Mouse (Mus musculus): ENCODE data around the gene Wdr6. TPM values are rescaled to one million over a fixed set of nuclear protein-coding genes. Genes with fewer than 3 reads are reported as not detected.

Wdr6 gene
- total and polyA plus RNA-seq, 2 experiments from 2014 or later: 283 to 511 TPM

GRCm38 (mm10) chr9:108567931-108568419 is 10.6 kb downstream of the Wdr6 start:
- Histone ChIP-seq H3K4me2 (ENCODE audit: low read depth) (peak overlapping the region; percentile 90), H3K4me3 (ENCODE audit: low read depth, low read length) (peak overlapping the region; percentile 77), H3K27me3 (ENCODE audit: insufficient read depth, low read length) (no peaks in the 10 kb centered on the region), H3K36me3 (ENCODE audit: insufficient read depth) (peaks cover 49% of the 10 kb centered on the region), H3K9me3 (ENCODE audit: low read length) (no peaks in the 10 kb centered on the region), H3K9ac (peak overlapping the region; percentile 83), H3K27ac (ENCODE audit: low read depth, low read length) (peak overlapping the region; percentile 98), H3K4me1 (ENCODE audit: insufficient read depth) (peaks cover 19% of the 10 kb centered on the region)
- 15% methylated on average over 18 of the region's 18 CpGs for WGBS
- DNase-seq: no peak
- ATAC-seq: no peak
- TF ChIP-seq CTCF (IDR thresholded peaks at IDR 0.05; ENCODE audit: low read depth): no peak

- Histone ChIP-seq H3K4me3 (ENCODE audit: low read depth, low read length) (peak within 1 kb of the TSS; percentile 77), H3K36me3 (ENCODE audit: insufficient read depth) (peaks cover 46% of the 10 kb centered on the region), H3K9me3 (ENCODE audit: low read length) (no peaks in the 10 kb centered on the region), H3K9ac (peak within 1 kb of the TSS; percentile 83), H3K27me3 (ENCODE audit: insufficient read depth, low read length) (no peaks in the 10 kb centered on the region), H3K27ac (ENCODE audit: low read depth, low read length) (peak within 1 kb of the TSS; percentile 98), H3K4me2 (ENCODE audit: low read depth) (peak within 1 kb of the TSS; percentile 90), H3K4me1 (ENCODE audit: insufficient read depth) (peaks cover 19% of the 10 kb centered on the region)
- DNase-seq (peak; percentile 98), ATAC-seq (peak; percentile 92)
- 2% methylated on average over 73 of the region's 73 CpGs for WGBS
- peak; percentile 95 for TF ChIP-seq CTCF (IDR thresholded peaks at IDR 0.05; ENCODE audit: low read depth)
Observed at GRCm38 (mm10) chr9:108566815-108567776, 11.4 kb downstream of the Wdr6 start, which contains the start of gene Ndufaf3. Ndufaf3 (minus strand) TSS chr9:108567434.

- no peak for ATAC-seq
- H3K9me3 ChIP-seq (ENCODE audit: low read length): no peaks in the 10 kb centered on the region
- H3K27ac ChIP-seq (ENCODE audit: low read depth, low read length): peak overlapping the region; percentile 98
- DNase-seq: peak; percentile 38
- H3K36me3 ChIP-seq (ENCODE audit: insufficient read depth): peaks cover 41% of the 10 kb centered on the region
- H3K4me1 ChIP-seq (ENCODE audit: insufficient read depth): peaks cover 23% of the 10 kb centered on the region
- H3K4me2 ChIP-seq (ENCODE audit: low read depth): peak overlapping the region; percentile 90
- WGBS: 10% methylated on average over 35 of the region's 35 CpGs
- H3K27me3 ChIP-seq (ENCODE audit: insufficient read depth, low read length): no peaks in the 10 kb centered on the region
- H3K4me3 ChIP-seq (ENCODE audit: low read depth, low read length): peak overlapping the region; percentile 77
- peak overlapping the region; percentile 83 for H3K9ac ChIP-seq
- no peak for TF ChIP-seq CTCF (IDR thresholded peaks at IDR 0.05; ENCODE audit: low read depth)
Observed at GRCm38 (mm10) chr9:108565881-108566814, 12.4 kb downstream of the Wdr6 start.

GRCm38 (mm10) chr9:108564131-108564530 is 14.4 kb downstream of the Wdr6 start:
- no peaks in the 10 kb centered on the region for H3K9me3 ChIP-seq (ENCODE audit: low read length)
- H3K9ac ChIP-seq: no peak overlapping the region
- no peak for DNase-seq
- no peak for ATAC-seq
- no peak for TF ChIP-seq CTCF (IDR thresholded peaks at IDR 0.05; ENCODE audit: low read depth)
- WGBS: 85% methylated on average over 7 of the region's 7 CpGs
- H3K27ac ChIP-seq (ENCODE audit: low read depth, low read length): no peak overlapping the region
- no peak overlapping the region for H3K4me2 ChIP-seq (ENCODE audit: low read depth)
- no peak overlapping the region for H3K4me3 ChIP-seq (ENCODE audit: low read depth, low read length)
- H3K4me1 ChIP-seq (ENCODE audit: insufficient read depth): peaks cover 18% of the 10 kb centered on the region
- H3K27me3 ChIP-seq (ENCODE audit: insufficient read depth, low read length): no peaks in the 10 kb centered on the region
- peaks cover 46% of the 10 kb centered on the region for H3K36me3 ChIP-seq (ENCODE audit: insufficient read depth)

GRCm38 (mm10) chr9:108563671-108564070 is 14.9 kb downstream of the Wdr6 start:
- H3K4me2 ChIP-seq (ENCODE audit: low read depth): no peak overlapping the region
- H3K4me1 ChIP-seq (ENCODE audit: insufficient read depth): peaks cover 18% of the 10 kb centered on the region
- no peak overlapping the region for H3K27ac ChIP-seq (ENCODE audit: low read depth, low read length)
- DNase-seq (no peak), ATAC-seq (no peak)
- 94% methylated on average over 8 of the region's 8 CpGs for WGBS
- no peak overlapping the region for H3K9ac ChIP-seq
- H3K27me3 ChIP-seq (ENCODE audit: insufficient read depth, low read length): no peaks in the 10 kb centered on the region
- H3K4me3 ChIP-seq (ENCODE audit: low read depth, low read length): no peak overlapping the region
- peaks cover 51% of the 10 kb centered on the region for H3K36me3 ChIP-seq (ENCODE audit: insufficient read depth)
- no peak for TF ChIP-seq CTCF (IDR thresholded peaks at IDR 0.05; ENCODE audit: low read depth)
- no peaks in the 10 kb centered on the region for H3K9me3 ChIP-seq (ENCODE audit: low read length)

- H3K9ac ChIP-seq: peak within 1 kb of the TSS; percentile 71
- ATAC-seq (peak; percentile 100), DNase-seq (peak; percentile 98)
- peak; percentile 32 for TF ChIP-seq CTCF (IDR thresholded peaks at IDR 0.05; ENCODE audit: low read depth)
- peak within 1 kb of the TSS; percentile 74 for H3K27ac ChIP-seq (ENCODE audit: low read depth, low read length)
- peak within 1 kb of the TSS; percentile 68 for H3K4me2 ChIP-seq (ENCODE audit: low read depth)
- peaks cover 6% of the 10 kb centered on the region for H3K4me1 ChIP-seq (ENCODE audit: insufficient read depth)
- peaks cover 71% of the 10 kb centered on the region for H3K36me3 ChIP-seq (ENCODE audit: insufficient read depth)
- peak within 1 kb of the TSS; percentile 56 for H3K4me3 ChIP-seq (ENCODE audit: low read depth, low read length)
- WGBS: 2% methylated on average over 50 of the region's 53 CpGs
- H3K9me3 ChIP-seq (ENCODE audit: low read length): no peaks in the 10 kb centered on the region
- no peaks in the 10 kb centered on the region for H3K27me3 ChIP-seq (ENCODE audit: insufficient read depth, low read length)
Observed at GRCm38 (mm10) chr9:108560227-108560841, 18.2 kb downstream of the Wdr6 start, which contains the start of gene Impdh2. Impdh2 (plus strand) TSS chr9:108560286.
